Mouse (Mus musculus) CH12.LX (cell line): ENCODE measurements around the gene Hap1. TPM values are rescaled to one million over a fixed set of nuclear protein-coding genes. Genes with fewer than 3 reads are reported as not detected.
A peak's percentile ranks its signal among the peaks of the same experiment; 100 is the strongest.

Experiments
- DNase-seq: peaks from one replicate; pipeline ENCODE4 v3.0.0-alpha.2; 2013; ENCODE audit errors: extremely low read depth
- H3K27ac ChIP-seq: 2 replicates; pipeline ENCODE4 v1.5.1; 2012; ENCODE audit warnings: low read depth, mild to moderate bottlenecking, control low read depth, moderate library complexity; ENCODE audit not compliant: insufficient read depth
- H3K27me3 ChIP-seq: replicated peaks from 2 replicates; pipeline ENCODE3; 2012; ENCODE audit warnings: inconsistent platforms
- H3K36me3 ChIP-seq, 2 experiments: replicated peaks in 1 of 2; 2 replicates each; pipeline versions ENCODE3 to v1.6.1; 2012; ENCODE audit warnings: inconsistent platforms in 1 of 2, low read length in 1 of 2, mild to moderate bottlenecking in 1 of 2, mixed read lengths in 1 of 2, moderate library complexity in 1 of 2; ENCODE audit not compliant: control insufficient read depth in 1 of 2, insufficient read depth in 1 of 2
- H3K4me1 ChIP-seq, 2 experiments: 2 replicates each; pipeline ENCODE4 v1.6.1; 2012; ENCODE audit warnings: inconsistent platforms in 1 of 2, moderate library complexity in 1 of 2; ENCODE audit not compliant: insufficient read depth in 2 of 2, control insufficient read depth in 1 of 2
- H3K4me2 ChIP-seq: 2 replicates; pipeline ENCODE4 v1.6.1; 2012; ENCODE audit warnings: low read depth, mild to moderate bottlenecking, control low read depth; ENCODE audit not compliant: poor library complexity, insufficient read depth, severe bottlenecking
- H3K4me3 ChIP-seq, 3 experiments: fragments of 150-350 bp in 1 of 3; sonication (generic) in 1 of 3; replicated peaks in 1 of 3; 2 replicates each; pipeline versions ENCODE3 to v1.5.1; 2011 to 2012; ENCODE audit warnings: low read depth in 2 of 3, low read length in 2 of 3, mild to moderate bottlenecking in 2 of 3, moderate library complexity in 2 of 3, control low read depth in 1 of 3, improper control_type of control experiment in 1 of 3, inconsistent platforms in 1 of 3, mixed read lengths in 1 of 3; ENCODE audit not compliant: poor library complexity in 1 of 3
- H3K79me2 ChIP-seq: replicated peaks from 2 replicates; pipeline ENCODE4 v1.6.1; 2012; ENCODE audit warnings: mild to moderate bottlenecking, moderate library complexity; ENCODE audit not compliant: control insufficient read depth, poor library complexity, insufficient read depth, severe bottlenecking; ENCODE audit errors: extremely low read depth
- H3K9ac ChIP-seq: 2 replicates; pipeline ENCODE4 v1.6.1; 2012; ENCODE audit warnings: low read depth, mild to moderate bottlenecking, control low read depth, moderate library complexity; ENCODE audit not compliant: insufficient read depth
- H3K9me3 ChIP-seq: replicated peaks from 2 replicates; pipeline ENCODE3; 2012; ENCODE audit warnings: low read length, inconsistent platforms, mixed read lengths
- BHLHE40 ChIP-seq: IDR thresholded peaks from 2 replicates; pipeline ENCODE4 v1.6.1; 2011; ENCODE audit warnings: mild to moderate bottlenecking, low read depth, low read length, improper control_type of control experiment
- CHD1 ChIP-seq: IDR thresholded peaks from 2 replicates; pipeline ENCODE4 v1.6.1; 2012; ENCODE audit warnings: low read depth, low read length, improper control_type of control experiment, inconsistent platforms
- CHD2 ChIP-seq: IDR thresholded peaks from 2 replicates; pipeline ENCODE4 v1.6.1; 2011; ENCODE audit warnings: low read length, improper control_type of control experiment
- CTCF ChIP-seq, 2 experiments: IDR thresholded peaks in 1 of 2; conservative IDR thresholded peaks in 1 of 2; 2 replicates each; pipeline ENCODE4 v1.5.1; 2011 to 2012; ENCODE audit warnings: low read depth in 2 of 2, low read length in 2 of 2, improper control_type of control experiment in 1 of 2, inconsistent platforms in 1 of 2, mild to moderate bottlenecking in 1 of 2, moderate library complexity in 1 of 2
- E2F4 ChIP-seq: IDR thresholded peaks from 2 replicates; pipeline ENCODE4 v1.6.1; 2011; ENCODE audit warnings: low read depth, low read length, improper control_type of control experiment; ENCODE audit not compliant: insufficient replicate concordance
- ELF1 ChIP-seq: IDR thresholded peaks from 2 replicates; pipeline ENCODE4 v1.6.1; 2014; ENCODE audit warnings: low read depth, mild to moderate bottlenecking, inconsistent platforms, low read length, improper control_type of control experiment
- EP300 ChIP-seq: IDR thresholded peaks from 2 replicates; pipeline ENCODE4 v1.6.1; 2011; ENCODE audit warnings: low read length, improper control_type of control experiment
- ETS1 ChIP-seq: conservative IDR thresholded peaks from 2 replicates; pipeline ENCODE4 v1.6.1; 2012; ENCODE audit warnings: low read depth, mild to moderate bottlenecking, inconsistent platforms, low read length, improper control_type of control experiment, moderate library complexity
- GABPA ChIP-seq: IDR thresholded peaks from 2 replicates; pipeline ENCODE4 v1.6.1; 2012; ENCODE audit warnings: low read depth, low read length, improper control_type of control experiment, inconsistent platforms; ENCODE audit not compliant: insufficient replicate concordance
- HCFC1 ChIP-seq: IDR thresholded peaks from 2 replicates; pipeline ENCODE4 v1.6.1; 2012; ENCODE audit warnings: low read depth, mild to moderate bottlenecking, inconsistent platforms, low read length, improper control_type of control experiment
- IRF4 ChIP-seq: IDR thresholded peaks from 2 replicates; pipeline ENCODE4 v1.6.1; 2014; ENCODE audit warnings: low read depth, mild to moderate bottlenecking, inconsistent platforms, low read length, improper control_type of control experiment
- JUN ChIP-seq: IDR thresholded peaks from 2 replicates; pipeline ENCODE4 v1.6.1; 2011; ENCODE audit warnings: low read depth, mild to moderate bottlenecking, low read length, improper control_type of control experiment, moderate library complexity; ENCODE audit not compliant: insufficient read depth
- JUND ChIP-seq: conservative IDR thresholded peaks from 2 replicates; pipeline ENCODE4 v1.6.1; 2011; ENCODE audit warnings: low read depth, low read length, improper control_type of control experiment
- KAT2A ChIP-seq: IDR thresholded peaks from 2 replicates; pipeline ENCODE4 v1.6.1; 2012; ENCODE audit warnings: low read length, improper control_type of control experiment, inconsistent platforms; ENCODE audit not compliant: insufficient replicate concordance
- MAFK ChIP-seq: IDR thresholded peaks from 2 replicates; pipeline ENCODE4 v1.6.1; 2011; ENCODE audit warnings: low read length, improper control_type of control experiment; ENCODE audit not compliant: insufficient replicate concordance
- MAX ChIP-seq: IDR thresholded peaks from 2 replicates; pipeline ENCODE4 v1.6.1; 2011; ENCODE audit warnings: low read length, improper control_type of control experiment
- MAZ ChIP-seq: IDR thresholded peaks from 2 replicates; pipeline ENCODE4 v1.6.1; 2012; ENCODE audit warnings: low read depth, mild to moderate bottlenecking, inconsistent platforms, low read length, improper control_type of control experiment, moderate library complexity
- MEF2A ChIP-seq: IDR thresholded peaks from 2 replicates; pipeline ENCODE4 v1.6.1; 2014; ENCODE audit warnings: low read depth, mild to moderate bottlenecking, inconsistent platforms, low read length, improper control_type of control experiment, borderline replicate concordance
- MXI1 ChIP-seq: IDR thresholded peaks from 2 replicates; pipeline ENCODE4 v1.6.1; 2011; ENCODE audit warnings: mild to moderate bottlenecking, low read depth, low read length, improper control_type of control experiment
- MYC ChIP-seq: IDR thresholded peaks from 2 replicates; pipeline ENCODE4 v1.6.1; 2011; ENCODE audit warnings: low read depth, mild to moderate bottlenecking, improper control_type of control experiment, low read length
- NELFE ChIP-seq: IDR thresholded peaks from 2 replicates; pipeline ENCODE4 v1.6.1; 2011; ENCODE audit warnings: low read depth, low read length, improper control_type of control experiment
- NRF1 ChIP-seq: IDR thresholded peaks from 2 replicates; pipeline ENCODE4 v1.6.1; 2014; ENCODE audit warnings: low read depth, mild to moderate bottlenecking, inconsistent platforms, low read length, improper control_type of control experiment, moderate library complexity
- PAX5 ChIP-seq: IDR thresholded peaks from 2 replicates; pipeline ENCODE4 v1.6.1; 2012; ENCODE audit warnings: low read length, inconsistent platforms, mixed read lengths
- POLR2A ChIP-seq: IDR thresholded peaks from 2 replicates; pipeline ENCODE4 v1.6.1; 2011; ENCODE audit warnings: low read depth, mild to moderate bottlenecking, improper control_type of control experiment, low read length
- POLR2AphosphoS2 ChIP-seq: IDR thresholded peaks from 2 replicates; pipeline ENCODE4 v1.6.1; 2011; ENCODE audit warnings: low read depth, low read length, improper control_type of control experiment
- RAD21 ChIP-seq: IDR thresholded peaks from 2 replicates; pipeline ENCODE4 v1.6.1; 2011; ENCODE audit warnings: low read depth, mild to moderate bottlenecking, low read length, improper control_type of control experiment, moderate library complexity
- RCOR1 ChIP-seq: conservative IDR thresholded peaks from 2 replicates; pipeline ENCODE4 v1.6.1; 2012; ENCODE audit warnings: low read depth, mild to moderate bottlenecking, inconsistent platforms, low read length, improper control_type of control experiment
- SIN3A ChIP-seq: IDR thresholded peaks from 2 replicates; pipeline ENCODE4 v1.6.1; 2012; ENCODE audit warnings: low read length, improper control_type of control experiment, inconsistent platforms
- SMC3 ChIP-seq: IDR thresholded peaks from 2 replicates; pipeline ENCODE4 v1.6.1; 2011; ENCODE audit warnings: low read depth, low read length, improper control_type of control experiment
- TBP ChIP-seq: conservative IDR thresholded peaks from 2 replicates; pipeline ENCODE4 v1.6.1; 2011; ENCODE audit warnings: low read depth, low read length, improper control_type of control experiment
- TCF12 ChIP-seq: IDR thresholded peaks from 2 replicates; pipeline ENCODE4 v1.6.1; 2014; ENCODE audit warnings: low read depth, mild to moderate bottlenecking, inconsistent platforms, low read length, improper control_type of control experiment
- UBTF ChIP-seq: IDR thresholded peaks from 2 replicates; pipeline ENCODE4 v1.6.1; 2012; ENCODE audit warnings: low read depth, mild to moderate bottlenecking, inconsistent platforms, low read length, improper control_type of control experiment, moderate library complexity
- USF1 ChIP-seq: IDR thresholded peaks from 2 replicates; pipeline ENCODE4 v1.6.1; 2014; ENCODE audit warnings: low read depth, mild to moderate bottlenecking, inconsistent platforms, low read length, improper control_type of control experiment
- USF2 ChIP-seq: conservative IDR thresholded peaks from 2 replicates; pipeline ENCODE4 v1.6.1; 2011; ENCODE audit warnings: low read depth, low read length, improper control_type of control experiment
- ZC3H11A ChIP-seq: IDR thresholded peaks from 2 replicates; pipeline ENCODE4 v1.6.1; 2012; ENCODE audit warnings: low read depth, mild to moderate bottlenecking, inconsistent platforms, low read length, improper control_type of control experiment
- ZKSCAN1 ChIP-seq: IDR thresholded peaks from 2 replicates; pipeline ENCODE4 v1.6.1; 2012; ENCODE audit warnings: low read depth, inconsistent platforms, low read length, improper control_type of control experiment, borderline replicate concordance
- ZMIZ1 ChIP-seq: IDR thresholded peaks from 2 replicates; pipeline ENCODE4 v1.6.1; 2012; ENCODE audit warnings: low read depth, mild to moderate bottlenecking, inconsistent platforms, low read length, improper control_type of control experiment
- ZNF384 ChIP-seq: IDR thresholded peaks from 2 replicates; pipeline ENCODE4 v1.6.1; 2012; ENCODE audit warnings: low read depth, low read length, improper control_type of control experiment, inconsistent platforms
- dilution Hi-C: fragments of 300-500 bp; cut with MboI; formaldehyde crosslinking; loops from 2 replicates; pipeline ENCODE4 v1.14.3; 2020; ENCODE audit warnings: low sequenced_read_pairs; ENCODE audit not compliant: extremely low pct_unique_long_range_greater_than_20kb, extremely low pct_ligation_motif_present
- in situ Hi-C: fragments of 300-500 bp; cut with MboI; formaldehyde crosslinking; loops from 3 replicates; pipeline ENCODE4 v1.14.3; 2019; ENCODE audit warnings: low sequenced_read_pairs, low pct_ligation_motif_present, low pct_unique_long_range_greater_than_20kb, mixed read lengths
- polyA plus RNA-seq: library from polyadenylated mRNA; unstranded; fragments of >175 nt; gene quantifications from 2 replicates; pipeline ENCODE4 v1.2.1, GENCODE M21; 2012; ENCODE audit warnings: low read depth; ENCODE audit not compliant: insufficient read length
- total RNA-seq, 2 experiments: library from RNA; depleted of rRNA; stranded (reverse); fragments of 300-350 nt in 1 of 2; fragments of >200 nt in 1 of 2; gene quantifications; 2 replicates each; pipeline ENCODE4 v1.2.3; 2012 to 2014

Hap1 gene
- total and polyA plus RNA-seq, 3 experiments, result 0.34 TPM; not detected in 2

- Histone ChIP-seq H3K9me3 (no peaks in the 10 kb centered on the region), H3K4me2 (no peak overlapping the region), H3K27ac (no peak overlapping the region), H3K4me1 (peaks cover 8 to 12% of the 10 kb centered on the region in 2 experiments), H3K36me3 (no peaks in the 10 kb centered on the region), H3K79me2 (no peaks in the 10 kb centered on the region), H3K9ac (no peak overlapping the region), H3K4me3 (no peak overlapping the region), H3K27me3 (peaks cover 59% of the 10 kb centered on the region)
- dilution Hi-C loops (no loop called here), in situ Hi-C loops (loop anchor here (5.0 kb wide), 3 partner anchors 45 to 335 kb away; no protein-coding TSS in a partner anchor)
- TF ChIP-seq ZNF384 (no peak), UBTF (no peak), POLR2AphosphoS2 (no peak), GABPA (no peak), RAD21 (no peak; the same call in none of the 2 replicates), MAFK (no peak), E2F4 (no peak), JUND (peak; percentile 31; the same call in 1 of the 2 replicates), USF1 (no peak), KAT2A (no peak), SMC3 (peak; percentile 89), USF2 (no peak), ETS1 (no peak), POLR2A (no peak), MYC (no peak), MAX (no peak), CTCF (conservative IDR thresholded peaks at IDR 0.05 in 1 of 2, IDR thresholded peaks at IDR 0.05 in 1 of 2; ENCODE audit: low read depth in 2 of 2, low read length in 2 of 2) (peak; percentile 97 to 99), ZC3H11A (peak; percentile 87), TCF12 (0 out of 2 replicates have a peak, but pooled peaks have one; percentile 21), ELF1 (no peak), ZMIZ1 (no peak), SIN3A (no peak), NELFE (peak; percentile 58; the same call in 1 of the 2 replicates), MXI1 (peak; percentile 26; the same call in 1 of the 2 replicates), JUN (no peak), MEF2A (no peak), ZKSCAN1 (no peak), PAX5 (no peak), EP300 (no peak), IRF4 (peak; percentile 55; the same call in 1 of the 2 replicates), HCFC1 (no peak), BHLHE40 (no peak), TBP (no peak), NRF1 (peak; percentile 42; the same call in 1 of the 2 replicates), CHD1 (no peak), CHD2 (no peak), RCOR1 (no peak), MAZ (no peak)
- peak; percentile 73 for DNase-seq
Measured at GRCm38 (mm10) chr11:100362209-100362978, 6.5 kb upstream of the Hap1 start.
